10 mouse cellular contexts compared by ENCODE assay signal in the genomic region with DNA sequence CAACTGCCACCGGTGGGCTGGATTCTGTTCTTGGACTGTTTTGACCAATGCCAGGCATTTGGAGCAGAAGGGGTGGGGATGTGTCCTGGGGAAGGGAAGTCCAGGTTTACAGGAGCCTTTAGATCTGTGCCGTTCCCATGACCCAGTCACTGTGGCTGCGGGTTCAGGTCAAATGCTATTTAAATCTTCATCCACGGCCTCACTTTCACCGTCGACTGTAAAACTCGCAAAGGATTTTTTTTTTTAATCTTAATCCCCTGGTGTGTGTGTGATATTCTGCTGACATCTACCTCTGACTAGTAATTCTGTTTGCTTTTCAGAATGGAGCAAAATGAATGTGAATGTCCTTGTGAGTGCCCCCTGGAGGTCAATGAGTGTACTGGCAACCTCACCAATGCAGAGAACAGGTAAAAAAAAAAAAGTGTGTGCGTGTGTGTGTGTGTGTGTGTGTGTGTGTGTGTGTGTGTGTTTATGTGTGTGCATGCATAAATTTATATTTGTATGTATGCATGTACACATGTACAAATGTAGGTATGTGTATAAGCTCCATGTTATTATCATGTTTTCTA. TPM values are rescaled to one million over a fixed set of nuclear protein-coding genes. Genes with fewer than 3 reads are reported as not detected.
DNase-seq lines count a peak whose midpoint lies in the region; ATAC-seq and TF ChIP-seq lines count a peak whose summit lies in the region.
"Had no signal": no experiment of that assay in that cellular context is flagged by ENCODE, and none has a peak within 500 bp of the region (broad histone marks: within the 10 kb centered on the region; RNA-seq: fewer than 3 reads in every experiment).

No protein-coding gene starts in this region.

- peak; percentile 57 for ATAC-seq in frontal cortex, adult (ENCODE audit: low TSS enrichment)
- no peak for ATAC-seq in lung, postnatal 0 days
- peak; percentile 68 for ATAC-seq in erythroid progenitor cell, adult 5-6 weeks (replicated peaks; ENCODE audit: low FRiP score, poor library complexity, severe bottlenecking)
- 0 out of 2 replicates have a peak, but pooled peaks have one; percentile 8 for ATAC-seq in midbrain, embryonic 13.5 days

- DNase-seq in frontal cortex, postnatal 10 days (ENCODE audit: low spot score in 2 of 2), result no peak
- DNase-seq in lung, postnatal 0 days (ENCODE audit: low spot score), result peak; percentile 50
- DNase-seq in lung, adult 2 months, result no peak
- DNase-seq in left cerebral cortex, adult 11 months (ENCODE audit: low spot score), result no peak
- DNase-seq in B cell, adult 2 months, result no peak

- WGBS in lung, postnatal 0 days, result 64% methylated on average over 8 of the region's 8 CpGs
- 69% methylated on average over 8 of the region's 8 CpGs for WGBS in lung, adult 2 months
- 63% methylated on average over 8 of the region's 8 CpGs for WGBS in midbrain, embryonic 13.5 days

- no peak overlapping the region for H3K27ac ChIP-seq in lung, postnatal 0 days (ENCODE audit: low read length)
- no peak overlapping the region for H3K27ac ChIP-seq in midbrain, embryonic 13.5 days

- H3K4me3 ChIP-seq in lung, postnatal 0 days (ENCODE audit: low read depth, low read length), result no peak overlapping the region
- no peak overlapping the region for H3K4me3 ChIP-seq in lung, adult 2 months (replicated peaks; ENCODE audit: extremely low read depth, low read depth, low read length)
- no peak overlapping the region for H3K4me3 ChIP-seq in midbrain, embryonic 13.5 days (replicated peaks)

- no peaks in the 10 kb centered on the region for H3K27me3 ChIP-seq in lung, postnatal 0 days (replicated peaks; ENCODE audit: insufficient read depth, low read length)
- H3K27me3 ChIP-seq in midbrain, embryonic 13.5 days, result no peaks in the 10 kb centered on the region

- no peaks in the 10 kb centered on the region for H3K36me3 ChIP-seq in lung, postnatal 0 days (ENCODE audit: insufficient read depth, low read length)
- peaks cover 89% of the 10 kb centered on the region for H3K36me3 ChIP-seq in midbrain, embryonic 13.5 days

- H3K9me3 ChIP-seq in lung, postnatal 0 days (ENCODE audit: low read length), result no peaks in the 10 kb centered on the region
- no peaks in the 10 kb centered on the region for H3K9me3 ChIP-seq in midbrain, embryonic 13.5 days

- no peak overlapping the region for H3K4me2 ChIP-seq in lung, postnatal 0 days (replicated peaks; ENCODE audit: low read depth, low read length)
- H3K4me2 ChIP-seq in midbrain, embryonic 13.5 days (replicated peaks), result no peak overlapping the region

- no peak for TF ChIP-seq POLR2A in lung, adult 2 months (IDR thresholded peaks at IDR 0.05; ENCODE audit: borderline replicate concordance, extremely low read depth, low read depth, low read length)

- H3K9ac ChIP-seq in lung, postnatal 0 days (replicated peaks; ENCODE audit: low read depth), result no peak overlapping the region
- no peak overlapping the region for H3K9ac ChIP-seq in midbrain, embryonic 13.5 days (replicated peaks)

- no peaks in the 10 kb centered on the region for H3K4me1 ChIP-seq in lung, postnatal 0 days (ENCODE audit: insufficient read depth, low read depth, low read length)
- no peaks in the 10 kb centered on the region for H3K4me1 ChIP-seq in lung, adult 2 months (ENCODE audit: control insufficient read depth, insufficient read depth, low read length)
- H3K4me1 ChIP-seq in midbrain, embryonic 13.5 days (replicated peaks), result peaks cover 39% of the 10 kb centered on the region

- peak; percentile 78 for TF ChIP-seq CTCF in lung, postnatal 0 days (IDR thresholded peaks at IDR 0.05)
- no peak for TF ChIP-seq CTCF in lung, adult 2 months (IDR thresholded peaks at IDR 0.05; ENCODE audit: insufficient read depth, low read length)

- TF ChIP-seq EP300 in lung, postnatal 0 days (IDR thresholded peaks at IDR 0.05), result no peak

RNA-seq across cellular contexts. Expression of a gene that starts 32.2 kb away (rescaled TPM):
- not detected in 2 replicates for polyA plus RNA-seq in lung, postnatal 0 days (2015; fragmentation: Nextera tagmentation; extraction: Ambion mirVana)
- not detected in 2 replicates for polyA plus RNA-seq in lung, adult 2 months (2012; rRNA removed)
- not detected in 2 replicates for total RNA-seq in erythroid progenitor cell, adult 5-6 weeks (2015; ENCODE audit: low replicate concordance)
- not detected in 2 replicates for total RNA-seq in erythroid progenitor cell, adult 5-6 weeks (2017; ENCODE audit: low replicate concordance)
- not detected in 2 replicates for polyA plus RNA-seq in midbrain, embryonic 13.5 days (2015; fragmentation: Nextera tagmentation; extraction: Ambion mirVana)
- total RNA-seq: heart, postnatal 10 days had no signal
- polyA plus RNA-seq: neural tube, embryonic 14.5 days had no signal
